Mouse (Mus musculus) left cerebral cortex, postnatal 14 days (tissue): Measurements from ENCODE around the gene Frem1. TPM values are rescaled to one million over a fixed set of nuclear protein-coding genes. Genes with fewer than 3 reads are reported as not detected.
A peak's percentile ranks its signal among the peaks of the same experiment; 100 is the strongest.

ENCODE experiments used
- DNase-seq, 2 experiments: peaks; one replicate each; pipeline ENCODE4 v3.0.0; 2021 to 2022; ENCODE audit warnings: low spot score in 2 of 2, mixed read lengths in 1 of 2
- intact Hi-C: fragments of 180-260 bp; cut with DNase I; formaldehyde crosslinking; loops from one replicate; pipeline ENCODE4 v1.15.1; 2025
- total RNA-seq, 2 experiments: library from RNA; stranded (reverse); gene quantifications; 2 replicates each; pipeline ENCODE4 v1.2.3; 2021

The Frem1 gene
- total RNA-seq, 2 experiments from 2014 or later, result 2.3 to 2.4 TPM

GRCm38 (mm10) chr4:82945572-82946275 is 106.4 kb downstream of the Frem1 start:
- no peak for DNase-seq
- intact Hi-C loops, result no loop called here

- intact Hi-C loops, result loop anchor here (5.0 kb wide), 1 partner anchor 247 kb away; no protein-coding TSS in a partner anchor
- DNase-seq, result no peak
Observed at GRCm38 (mm10) chr4:82940680-82941079, 111.5 kb downstream of the Frem1 start.

- no peak for DNase-seq
- intact Hi-C loops, result loop anchor here (5.0 kb wide), 1 partner anchor 247 kb away; no protein-coding TSS in a partner anchor
Observed at GRCm38 (mm10) chr4:82940248-82940647, 111.9 kb downstream of the Frem1 start.

GRCm38 (mm10) chr4:82934308-82934707 is 117.8 kb downstream of the Frem1 start:
- peak; percentile 40 to 56 for DNase-seq
- intact Hi-C loops, result loop anchor here (5.0 to 10.0 kb wide), 5 partner anchors 77 to 1750 kb away; partner anchors contain the start of gene Zdhhc21

- peak; percentile 88 to 93 for DNase-seq
- intact Hi-C loops, result loop anchor here (2.0 to 10.0 kb wide), 6 partner anchors 76 to 1749 kb away; partner anchors contain the start of gene Zdhhc21
Observed at GRCm38 (mm10) chr4:82933698-82934210, 118.4 kb downstream of the Frem1 start.

DNA sequence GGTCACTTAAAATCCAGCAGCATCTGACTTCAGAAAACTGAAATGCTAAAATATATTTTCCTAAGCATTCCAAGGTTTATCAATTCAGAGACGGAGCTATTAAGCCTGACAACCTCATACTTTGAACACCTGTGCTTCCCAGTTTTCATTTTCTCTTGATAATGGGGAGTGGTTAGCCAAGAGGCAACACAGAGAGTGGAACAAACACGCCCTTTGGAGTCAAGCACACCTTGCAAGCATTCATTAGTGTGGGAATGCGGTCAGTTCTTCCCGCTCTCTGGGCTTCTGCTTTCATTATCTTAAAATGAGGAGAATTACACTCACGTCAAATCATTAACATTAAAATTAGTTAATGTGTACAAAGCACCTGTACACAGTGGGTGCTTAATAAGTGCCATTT is 122.1 kb downstream of the Frem1 start:
- intact Hi-C loops, result loop anchor here (5.0 to 10.0 kb wide), 5 partner anchors 73 to 1745 kb away; partner anchors contain the start of gene Zdhhc21
- DNase-seq, result no peak

DNA sequence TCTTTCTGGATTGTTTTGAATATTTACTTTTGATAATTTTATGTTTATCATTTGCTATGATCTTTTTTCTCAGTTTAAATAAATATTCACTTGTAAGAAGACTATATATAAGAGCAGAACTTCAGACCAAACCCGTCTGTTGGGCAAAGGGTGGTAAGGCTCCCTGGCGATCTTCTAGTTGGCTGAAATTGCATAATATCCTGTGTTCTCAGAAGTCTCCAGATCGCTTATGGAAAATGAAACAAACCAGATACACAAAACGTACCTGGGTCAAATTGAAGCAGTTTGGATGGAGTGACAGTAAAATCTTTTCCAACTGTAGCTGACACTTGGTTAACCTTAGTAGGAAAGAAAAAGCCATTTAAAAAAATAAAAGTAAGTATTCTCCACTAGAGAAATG is 130.2 kb downstream of the Frem1 start:
- intact Hi-C loops, result no loop called here
- no peak for DNase-seq

- DNase-seq, result no peak
- intact Hi-C loops, result no loop called here
Observed at GRCm38 (mm10) chr4:82918625-82919024, 133.5 kb downstream of the Frem1 start.

DNA sequence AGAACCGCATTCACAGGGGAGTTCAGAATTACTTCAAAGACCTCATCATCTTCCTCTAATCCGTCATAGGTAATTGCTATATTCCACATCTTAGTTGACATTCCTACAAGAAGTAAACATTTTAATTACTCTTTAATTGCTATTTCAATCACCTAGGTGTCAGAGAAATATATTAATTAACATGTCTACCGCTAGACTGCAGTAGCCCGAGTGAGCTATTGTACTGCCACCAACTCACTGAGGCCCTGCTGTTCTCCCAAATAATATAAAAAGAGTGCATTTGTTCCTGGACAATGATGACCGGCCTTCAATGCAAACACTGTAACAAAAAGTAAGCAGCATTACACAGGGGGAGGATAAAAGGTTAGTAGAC is 135.5 kb downstream of the Frem1 start:
- no peak for DNase-seq
- intact Hi-C loops, result no loop called here

DNA sequence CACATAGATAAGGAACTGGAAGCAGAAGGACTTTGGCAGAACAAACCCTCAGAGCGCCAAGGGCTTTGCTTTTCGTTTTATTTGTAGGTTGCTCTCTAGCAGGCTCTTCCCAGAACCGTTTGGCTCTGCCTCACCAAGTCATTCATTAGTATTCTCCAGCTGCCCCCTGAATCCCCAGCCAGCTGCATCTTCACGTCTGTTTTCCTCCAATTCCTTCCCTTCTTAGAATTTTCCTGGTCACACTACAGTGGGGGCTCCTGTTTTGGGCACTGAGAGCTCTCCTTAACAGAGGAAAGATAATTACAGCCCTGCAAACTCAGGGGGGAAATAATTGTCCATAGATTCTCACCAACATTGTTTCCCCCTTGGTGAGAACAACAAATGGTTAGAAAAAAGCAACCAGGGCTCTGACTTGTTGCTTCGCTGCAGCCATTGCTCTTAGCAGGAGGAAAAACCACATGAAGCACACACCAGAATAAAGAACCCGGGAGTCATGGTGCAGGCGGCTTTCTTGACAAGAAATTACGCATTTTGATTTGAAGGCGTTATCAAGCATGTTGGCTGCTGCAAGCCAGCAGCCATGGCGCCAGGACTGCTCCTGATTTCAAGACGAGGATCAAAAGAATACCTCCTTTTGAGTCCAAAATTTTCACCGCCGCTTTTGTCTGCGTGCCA is 136.0 kb downstream of the Frem1 start:
- peak in 1 of 2 experiments; percentile 51 for DNase-seq
- intact Hi-C loops, result no loop called here

GRCm38 (mm10) chr4:82915576-82915975 is 136.6 kb downstream of the Frem1 start:
- no peak for DNase-seq
- intact Hi-C loops, result no loop called here

GRCm38 (mm10) chr4:82914601-82915143 is 137.5 kb downstream of the Frem1 start:
- no peak for DNase-seq
- intact Hi-C loops, result no loop called here

- DNase-seq, result no peak
Observed at GRCm38 (mm10) chr4:82895227-82895626, 156.9 kb downstream of the Frem1 start.

DNA sequence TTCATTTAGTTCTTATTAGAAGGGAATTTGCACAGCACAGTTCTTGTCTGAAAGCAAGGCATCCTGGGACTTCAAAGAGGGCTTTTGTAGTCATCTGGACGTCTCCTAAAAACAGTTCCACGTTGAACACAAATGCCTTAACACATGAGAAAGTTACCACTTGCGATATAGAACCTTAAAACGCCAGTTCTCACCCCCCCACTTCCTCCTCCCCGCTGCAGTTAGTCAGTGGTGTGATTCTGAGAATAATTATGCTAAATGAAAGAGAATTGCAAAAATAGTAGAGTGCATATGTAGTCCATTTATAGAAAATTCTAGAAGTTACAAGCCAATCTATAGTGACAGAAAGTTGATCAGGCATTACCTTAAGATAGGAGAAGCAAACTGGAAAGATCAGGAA is 159.9 kb downstream of the Frem1 start:
- intact Hi-C loops, result no loop called here
- no peak for DNase-seq

More at GRCm38 (mm10) chr4:82895227-82895626, 156.9 kb downstream of the Frem1 start:
- intact Hi-C loops, result no loop called here

- intact Hi-C loops, result no loop called here
- no peak for DNase-seq
Observed at GRCm38 (mm10) chr4:82891566-82891965, 160.6 kb downstream of the Frem1 start.

- intact Hi-C loops, result no loop called here
- DNase-seq, result no peak
Observed at GRCm38 (mm10) chr4:82891049-82891448, 161.1 kb downstream of the Frem1 start.

- intact Hi-C loops, result no loop called here
- no peak for DNase-seq
Observed at GRCm38 (mm10) chr4:82890585-82890984, 161.6 kb downstream of the Frem1 start.

DNA sequence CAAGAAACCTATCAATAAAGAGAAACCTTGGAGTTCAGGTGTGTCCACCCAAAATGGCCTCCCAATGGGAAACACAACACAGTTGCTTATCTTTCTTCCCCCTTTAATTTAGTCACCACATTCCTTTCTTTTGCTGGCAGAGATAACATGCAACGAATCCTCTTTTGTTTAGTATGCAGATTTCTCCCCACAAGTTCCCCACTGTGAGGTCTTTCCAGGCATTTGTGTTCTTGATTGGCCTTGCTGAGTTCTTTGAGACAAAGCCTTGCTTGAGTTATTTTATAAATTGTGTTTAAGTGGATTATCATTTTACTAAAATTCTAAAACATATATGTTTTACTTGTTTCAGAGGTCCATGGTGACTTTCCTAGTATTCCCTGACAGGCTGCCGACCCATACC is 166.0 kb downstream of the Frem1 start:
- intact Hi-C loops, result no loop called here
- DNase-seq, result no peak

DNA sequence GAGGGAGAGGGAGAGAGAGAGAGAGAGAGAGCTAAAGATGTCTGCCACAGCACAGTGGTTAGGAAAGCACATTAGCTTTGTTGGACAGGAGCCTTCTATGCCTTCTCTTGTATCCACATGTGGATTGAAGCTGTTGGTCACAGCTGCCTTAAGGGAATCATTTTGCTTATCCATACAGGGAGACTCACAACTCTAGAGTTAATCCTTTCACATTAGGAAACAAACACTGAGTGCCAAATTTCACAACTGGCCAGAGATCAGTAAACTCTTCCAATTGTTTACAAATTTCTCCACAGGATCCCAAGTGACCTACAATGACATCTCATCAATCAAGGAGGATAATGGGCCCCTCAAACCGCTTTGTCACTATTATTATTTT is 166.6 kb downstream of the Frem1 start:
- no peak for DNase-seq
- intact Hi-C loops, result no loop called here
